Mouse (Mus musculus) hematopoietic multipotent progenitor cell, adult 10-12 weeks (in vitro differentiated cells): Measurements from ENCODE around the gene Gm8082. TPM values are rescaled to one million over a fixed set of nuclear protein-coding genes. Genes with fewer than 3 reads are reported as not detected.

Experiments
- polyA plus RNA-seq: library from polyadenylated mRNA; stranded (reverse); fragments of >175 nt; gene quantifications from 2 replicates; pipeline ENCODE4 v1.2.3, GENCODE M21; 2012; ENCODE audit warnings: low replicate concordance

Gene Gm8082
- polyA plus RNA-seq = not detected in 2 replicates

GRCm38 (mm10) chr14:42993524-42993923 lies at the start of gene Gm8082:
Gene Gm8082 (minus strand): TSS chr14:42993624.

GRCm38 (mm10) chr14:43015528-43015927 lies 22.1 kb upstream of the Gm8082 start, which contains the start of gene Gm10376:
Gene Gm10376 (minus strand): TSS chr14:43015628.

Other genes with a start within 250 kb of the Gm8082 start
- not detected in 2 replicates for gene Gm3015, start 224.8 kb downstream of the Gm8082 start, polyA plus RNA-seq
- gene Gm10377, start 195.6 kb downstream of the Gm8082 start, polyA plus RNA-seq = not detected in 2 replicates
- gene Gm21977, start 140.1 kb downstream of the Gm8082 start, polyA plus RNA-seq = not detected in 2 replicates
- gene Gm10376, start 22.0 kb upstream of the Gm8082 start, polyA plus RNA-seq = not detected in 2 replicates
- gene Gm8094, start 83.0 kb upstream of the Gm8082 start, polyA plus RNA-seq = not detected in 2 replicates
- gene Gm8104, start 107.0 kb upstream of the Gm8082 start, polyA plus RNA-seq = not detected in 2 replicates
- gene Gm7233, start 186.2 kb upstream of the Gm8082 start, polyA plus RNA-seq = not detected in 2 replicates
- gene Gm8122, start 241.7 kb upstream of the Gm8082 start, polyA plus RNA-seq = not detected in 2 replicates